ENCODE assay signal across 22 mouse cellular contexts in genomic region chr2:61247956-61248355, GRCm38 (mm10).
DNase-seq lines count a peak whose midpoint lies in the region; ATAC-seq and TF ChIP-seq lines count a peak whose summit lies in the region.
"Had no signal": no experiment of that assay in that cellular context is flagged by ENCODE, and none has a peak within 500 bp of the region (broad histone marks: within the 10 kb centered on the region; RNA-seq: fewer than 3 reads in every experiment).

No protein-coding gene starts in this region.

- DNase-seq in embryonic facial prominence, embryonic 14.5 days (ENCODE audit: low spot score): peak; percentile 29
- DNase-seq in embryonic facial prominence, embryonic 10.5 days (ENCODE audit: low spot score): no peak
- DNase-seq in urinary bladder, postnatal 14 days (ENCODE audit: low spot score): peak; percentile 6
- no peak for DNase-seq in urinary bladder, adult 18-20 months (ENCODE audit: low spot score in 2 of 2)
- DNase-seq in cerebellum, adult 11 months: no peak
- no peak for DNase-seq in layer of hippocampus, postnatal 36 days
- DNase-seq: adrenal gland, postnatal 14 days; cerebellum, adult 2 months; cerebellum, postnatal 10 days; embryo, embryonic 11 days; gastrocnemius, adult 2 months; gastrocnemius, postnatal 25 days; heart, postnatal 4 days; kidney, adult 18-20 months had no signal

- no peak overlapping the region for H3K27ac ChIP-seq in embryonic facial prominence, embryonic 14.5 days (replicated peaks; ENCODE audit: low read depth, low read length)
- H3K27ac ChIP-seq in embryonic facial prominence, embryonic 10.5 days (replicated peaks): no peak overlapping the region
- peak overlapping the region; percentile 71 for H3K27ac ChIP-seq in embryonic fibroblast, embryonic 13.5 days (ENCODE audit: insufficient read depth, low read length)
- H3K27ac ChIP-seq: embryonic facial prominence, embryonic 13.5 days; forebrain, embryonic 15.5 days; hindbrain, embryonic 13.5 days; intestine, embryonic 15.5 days had no signal

- no peak overlapping the region for H3K9ac ChIP-seq in embryonic facial prominence, embryonic 14.5 days (ENCODE audit: low read depth, low read length)
- H3K9ac ChIP-seq: embryonic facial prominence, embryonic 13.5 days; forebrain, embryonic 15.5 days; heart, embryonic 12.5 days; hindbrain, embryonic 13.5 days; intestine, embryonic 15.5 days had no signal

- no peak for ATAC-seq in embryonic facial prominence, embryonic 14.5 days (ENCODE audit: low read depth)
- ATAC-seq: forebrain, embryonic 15.5 days; intestine, embryonic 15.5 days had no signal

- no peaks in the 10 kb centered on the region for H3K36me3 ChIP-seq in embryonic facial prominence, embryonic 14.5 days (ENCODE audit: control insufficient read depth, insufficient read depth, low read length)
- H3K36me3 ChIP-seq in embryonic facial prominence, embryonic 10.5 days (replicated peaks): no peaks in the 10 kb centered on the region
- H3K36me3 ChIP-seq in myocyte (ENCODE audit: control insufficient read depth, insufficient read depth): no peaks in the 10 kb centered on the region
- H3K36me3 ChIP-seq: embryonic facial prominence, embryonic 13.5 days; forebrain, embryonic 15.5 days; heart, embryonic 12.5 days; hindbrain, embryonic 13.5 days; intestine, embryonic 15.5 days had no signal

- H3ac ChIP-seq in myocyte (ENCODE audit: control insufficient read depth, insufficient read length): no peak overlapping the region

- TF ChIP-seq POLR2A in embryonic fibroblast, embryonic 13.5 days (IDR thresholded peaks at IDR 0.05; ENCODE audit: low read depth, low read length): no peak
- TF ChIP-seq POLR2A in myocyte (IDR thresholded peaks at IDR 0.05; ENCODE audit: insufficient read length, low read depth): no peak

- no peak overlapping the region for H3K4me3 ChIP-seq in embryonic facial prominence, embryonic 14.5 days (ENCODE audit: low read depth, low read length)
- H3K4me3 ChIP-seq in embryonic facial prominence, embryonic 10.5 days: no peak overlapping the region
- no peak overlapping the region for H3K4me3 ChIP-seq in embryonic fibroblast, embryonic 13.5 days (ENCODE audit: insufficient read depth, low read length)
- no peak overlapping the region for H3K4me3 ChIP-seq in myocyte
- H3K4me3 ChIP-seq: embryonic facial prominence, embryonic 13.5 days; erythroblast, embryonic 14.5 days; forebrain, embryonic 15.5 days; gastrocnemius, adult 2 months; heart, embryonic 12.5 days; hindbrain, embryonic 13.5 days; intestine, embryonic 15.5 days had no signal

- WGBS in embryonic facial prominence, embryonic 14.5 days: 55% methylated on average over 4 of the region's 4 CpGs
- WGBS in embryonic facial prominence, embryonic 10.5 days: 93% methylated on average over 4 of the region's 4 CpGs

- H3K79me2 ChIP-seq in myocyte (ENCODE audit: control insufficient read depth, insufficient read depth): no peaks in the 10 kb centered on the region

- no peaks in the 10 kb centered on the region for H3K9me3 ChIP-seq in embryonic facial prominence, embryonic 14.5 days (ENCODE audit: control insufficient read depth, low read length)
- H3K9me3 ChIP-seq in embryonic facial prominence, embryonic 10.5 days: no peaks in the 10 kb centered on the region
- H3K9me3 ChIP-seq: embryonic facial prominence, embryonic 13.5 days; forebrain, embryonic 15.5 days; heart, embryonic 12.5 days; hindbrain, embryonic 13.5 days; intestine, embryonic 15.5 days had no signal

- TF ChIP-seq CTCF in embryonic fibroblast, embryonic 13.5 days (IDR thresholded peaks at IDR 0.05; ENCODE audit: borderline replicate concordance, insufficient read depth, low read length): no peak

- peaks cover 10% of the 10 kb centered on the region; the same call in 1 of the 2 replicates for H3K4me1 ChIP-seq in embryonic facial prominence, embryonic 14.5 days (ENCODE audit: control insufficient read depth, insufficient read depth, low read length)
- H3K4me1 ChIP-seq in embryonic facial prominence, embryonic 10.5 days: peaks cover 10% of the 10 kb centered on the region
- peaks cover 10% of the 10 kb centered on the region for H3K4me1 ChIP-seq in embryonic fibroblast, embryonic 13.5 days (ENCODE audit: control insufficient read depth, insufficient read depth, low read length)
- H3K4me1 ChIP-seq: forebrain, embryonic 15.5 days; intestine, embryonic 15.5 days had no signal

- no peaks in the 10 kb centered on the region for H3K27me3 ChIP-seq in embryonic facial prominence, embryonic 14.5 days (replicated peaks; ENCODE audit: control insufficient read depth, insufficient read depth, low read length)
- H3K27me3 ChIP-seq in embryonic facial prominence, embryonic 10.5 days (replicated peaks; ENCODE audit: low read depth, poor library complexity, severe bottlenecking): no peaks in the 10 kb centered on the region
- H3K27me3 ChIP-seq in myocyte (ENCODE audit: control insufficient read depth, insufficient read depth, insufficient read length): no peaks in the 10 kb centered on the region
- H3K27me3 ChIP-seq: embryonic facial prominence, embryonic 13.5 days; forebrain, embryonic 15.5 days; heart, embryonic 12.5 days; hindbrain, embryonic 13.5 days; intestine, embryonic 15.5 days had no signal

- no peak overlapping the region for H3K4me2 ChIP-seq in embryonic facial prominence, embryonic 14.5 days (ENCODE audit: low read depth, low read length)
- peak overlapping the region; percentile 62 for H3K4me2 ChIP-seq in myocyte (ENCODE audit: low read depth)
- H3K4me2 ChIP-seq: embryonic facial prominence, embryonic 13.5 days; forebrain, embryonic 15.5 days; heart, embryonic 12.5 days; hindbrain, embryonic 13.5 days; intestine, embryonic 15.5 days had no signal

TF ChIP-seq in myocyte, 11 proteins besides CTCF, POLR2A, EP300 and RAD21:
- no peak for TF ChIP-seq POLR2AphosphoS2 (IDR thresholded peaks at IDR 0.05; ENCODE audit: insufficient read length, low read depth)
- no peak for TF ChIP-seq CEBPB (IDR thresholded peaks at IDR 0.05; ENCODE audit: insufficient read depth, poor library complexity, severe bottlenecking)
- TF ChIP-seq TCF3 (IDR thresholded peaks at IDR 0.05; ENCODE audit: insufficient read length, low read depth): no peak
- TF ChIP-seq MAX (IDR thresholded peaks at IDR 0.05; ENCODE audit: low read depth): no peak
- TF ChIP-seq TCF12 (IDR thresholded peaks at IDR 0.05; ENCODE audit: insufficient read depth, poor library complexity, severe bottlenecking): no peak
- no peak for TF ChIP-seq MYOG (IDR thresholded peaks at IDR 0.05; ENCODE audit: control insufficient read depth in 1 of 3, insufficient read depth in 1 of 3, insufficient read length in 2 of 3, low read depth in 2 of 3)
- no peak for TF ChIP-seq REST (IDR thresholded peaks at IDR 0.05; ENCODE audit: insufficient read depth, insufficient read length)
- TF ChIP-seq SRF (IDR thresholded peaks at IDR 0.05; ENCODE audit: control insufficient read depth, insufficient read length, low read depth): no peak
- TF ChIP-seq MYOD1 (IDR thresholded peaks at IDR 0.05; ENCODE audit: control insufficient read depth in 1 of 3, insufficient read length in 2 of 3, low read depth in 2 of 3): no peak
- TF ChIP-seq E2F4 (IDR thresholded peaks at IDR 0.05; ENCODE audit: insufficient read depth): no peak
- TF ChIP-seq USF1 (IDR thresholded peaks at IDR 0.05; ENCODE audit: low read depth): no peak

Comparison
In these comparisons a context has a peak if more than half of its experiments do, and no peak if none do; other contexts are left out.
1. DNase-seq: peak in embryonic facial prominence, embryonic 14.5 days (single experiment) and urinary bladder, postnatal 14 days (single experiment); none in embryonic facial prominence, embryonic 10.5 days (single experiment), urinary bladder, adult 18-20 months (0 of 2), cerebellum, adult 11 months (single experiment) and layer of hippocampus, postnatal 36 days (0 of 2).